Mouse (Mus musculus) liver, embryonic 13.5 days (tissue): ENCODE results near the gene Tmcc3. TPM values are rescaled to one million over a fixed set of nuclear protein-coding genes. Genes with fewer than 3 reads are reported as not detected.
"Not testable (repeated sequence)": the region's sequence is repeated elsewhere in the genome, so short reads cannot be mapped to it uniquely, and the experiment has no call there.

Experiments used
- ATAC-seq: fragments of 200-750 bp; cut with Nextera tagmentation; 2 replicates; pipeline ENCODE4 v1.8.0; 2017; ENCODE audit warnings: low read depth, mild to moderate bottlenecking, moderate number of reproducible peaks, moderate library complexity
- DNase-seq: peaks from one replicate; pipeline ENCODE4 v3.0.0; 2022
- H3K27ac ChIP-seq: fragments of 300-500 bp; sonication (generic); 2 replicates; pipeline ENCODE4 v1.5.1; 2015; ENCODE audit warnings: moderate library complexity, mild to moderate bottlenecking, inconsistent platforms
- H3K27me3 ChIP-seq: fragments of 300-500 bp; sonication (generic); 2 replicates; pipeline ENCODE4 v1.6.1; 2015; ENCODE audit warnings: mild to moderate bottlenecking, inconsistent platforms
- H3K36me3 ChIP-seq: fragments of 300-500 bp; sonication (generic); 2 replicates; pipeline ENCODE4 v1.6.1; 2015; ENCODE audit warnings: mild to moderate bottlenecking, inconsistent platforms
- H3K4me1 ChIP-seq: fragments of 300-500 bp; sonication (generic); replicated peaks from 2 replicates; pipeline ENCODE4 v1.6.1; 2015; ENCODE audit warnings: inconsistent platforms
- H3K4me2 ChIP-seq: fragments of 300-500 bp; sonication (generic); 2 replicates; pipeline ENCODE4 v1.6.1; 2015; ENCODE audit warnings: inconsistent platforms, mild to moderate bottlenecking, moderate library complexity
- H3K4me3 ChIP-seq: fragments of 300-500 bp; sonication (generic); replicated peaks from 2 replicates; pipeline ENCODE4 v1.5.1; 2015; ENCODE audit warnings: mild to moderate bottlenecking, inconsistent platforms
- H3K9ac ChIP-seq: fragments of 300-500 bp; sonication (generic); 2 replicates; pipeline ENCODE4 v1.6.1; 2015; ENCODE audit warnings: mild to moderate bottlenecking, inconsistent platforms
- H3K9me3 ChIP-seq: fragments of 300-500 bp; sonication (generic); replicated peaks from 2 replicates; pipeline ENCODE4 v1.6.1; 2016; ENCODE audit warnings: inconsistent platforms
- WGBS: fragments of 180-500 bp; shearing (Covaris S2); methylation state at CpG from one replicate; pipeline ENCODE4 v1.1.7; 2015; ENCODE audit not compliant: insufficient replicate concordance; 5-methylcytosine and 5-hydroxymethylcytosine counted together
- polyA plus RNA-seq: library from polyadenylated mRNA; unstranded; fragments of >200 nt; fragmentation: Nextera tagmentation; extraction: Ambion mirVana; gene quantifications from 2 replicates; pipeline ENCODE4 v1.2.1, GENCODE M21; 2015

Tmcc3 gene
- polyA plus RNA-seq, 1 experiment from 2014 or later, result 2.6 TPM

DNA sequence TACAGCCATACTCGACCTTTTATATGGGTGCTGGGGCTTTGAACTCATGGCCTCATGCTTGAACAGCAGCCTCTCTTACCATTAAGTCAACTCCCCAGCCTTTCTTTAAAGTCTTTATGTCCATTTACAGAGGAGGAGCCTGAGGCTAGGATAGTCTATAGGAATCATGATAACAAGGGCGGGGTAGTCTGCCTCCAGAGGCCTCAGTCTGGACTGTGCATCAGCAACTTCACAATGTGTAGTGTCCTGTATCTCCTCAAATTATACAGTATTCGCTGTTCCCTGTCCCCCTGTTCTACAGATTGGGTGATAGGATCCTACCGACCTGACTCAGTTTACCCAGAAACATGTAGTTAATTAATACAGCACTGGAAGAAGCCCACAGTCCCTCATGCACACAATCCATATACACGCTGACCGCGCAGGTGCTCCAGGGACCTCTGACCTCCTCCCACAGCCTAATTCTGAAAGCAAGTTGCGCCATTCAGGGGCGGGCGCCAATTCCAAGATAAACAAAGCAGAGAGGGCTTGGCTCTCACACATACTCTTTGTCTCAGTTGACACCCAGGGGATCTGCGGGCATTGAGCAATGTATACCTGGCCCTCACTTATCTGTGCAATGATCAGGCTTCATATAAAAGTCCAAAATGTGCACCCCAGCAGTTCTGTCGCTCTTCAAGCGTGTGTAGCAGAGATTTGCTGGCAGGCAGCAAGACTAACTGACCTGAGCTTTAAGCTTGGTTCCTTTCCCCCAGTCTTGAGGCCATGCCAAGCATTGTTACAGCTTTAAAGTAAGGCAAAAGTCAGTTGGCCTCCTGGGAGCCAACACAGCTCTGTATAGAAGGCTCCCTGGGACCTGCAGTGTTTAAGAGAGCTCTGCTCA is 262.9 kb downstream of the Tmcc3 start:
- peak overlapping the region; percentile 9; the same call in 1 of the 2 replicates for H3K9ac ChIP-seq
- H3K36me3 ChIP-seq, result no peaks in the 10 kb centered on the region
- 68% methylated on average over 13 of the region's 13 CpGs for WGBS
- peak overlapping the region; percentile 69 for H3K27ac ChIP-seq
- H3K4me1 ChIP-seq, result peaks cover 44% of the 10 kb centered on the region
- ATAC-seq, result peak; percentile 76
- H3K4me2 ChIP-seq, result 0 out of 2 replicates have a peak overlapping the region, but pooled peaks have one; percentile 21
- no peaks in the 10 kb centered on the region for H3K27me3 ChIP-seq
- no peak for DNase-seq
- H3K4me3 ChIP-seq, result no peak overlapping the region
- no peaks in the 10 kb centered on the region for H3K9me3 ChIP-seq

DNA sequence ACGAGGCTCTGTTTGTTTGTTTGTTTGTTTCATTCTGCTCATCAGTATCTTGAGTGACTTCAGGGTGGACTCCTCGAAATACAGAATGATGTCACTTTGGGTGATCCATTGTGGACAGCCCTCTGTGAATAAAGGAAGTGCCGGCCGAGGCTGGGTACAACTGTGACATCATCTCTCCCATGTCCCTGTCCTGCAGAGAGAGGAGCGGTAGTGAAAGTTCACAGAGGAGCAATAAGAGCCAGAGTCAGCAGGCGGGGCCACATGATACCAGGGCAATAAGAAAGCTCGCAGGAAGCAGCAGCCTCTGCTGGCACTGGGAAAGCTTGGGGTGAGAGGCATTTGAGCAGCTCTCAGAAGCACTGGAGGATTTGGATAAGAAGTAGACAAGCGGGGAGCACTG is 264.2 kb downstream of the Tmcc3 start:
- Histone ChIP-seq H3K4me2 (no peak overlapping the region), H3K4me1 (peaks cover 44% of the 10 kb centered on the region), H3K36me3 (no peaks in the 10 kb centered on the region), H3K27ac (no peak overlapping the region), H3K4me3 (no peak overlapping the region), H3K27me3 (no peaks in the 10 kb centered on the region), H3K9me3 (no peaks in the 10 kb centered on the region), H3K9ac (no peak overlapping the region)
- DNase-seq, result no peak
- WGBS, result 20% methylated on average over 8 of the region's 8 CpGs
- no peak for ATAC-seq

DNA sequence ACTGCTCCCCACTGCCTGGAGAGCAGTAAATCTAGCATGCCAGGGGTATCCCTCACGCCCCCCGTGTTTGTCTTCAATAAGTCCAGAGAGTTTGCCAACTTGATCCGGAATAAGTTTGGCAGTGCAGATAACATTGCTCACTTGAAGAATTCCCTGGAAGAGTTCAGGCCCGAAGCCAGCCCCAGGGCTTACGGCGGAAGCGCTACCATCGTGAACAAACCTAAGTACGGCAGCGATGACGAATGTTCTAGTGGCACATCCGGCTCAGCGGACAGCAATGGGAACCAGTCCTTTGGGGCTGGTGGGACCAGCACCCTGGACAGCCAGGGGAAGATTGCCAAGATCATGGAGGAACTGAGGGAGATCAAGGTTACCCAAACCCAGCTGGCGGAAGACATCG is 267.1 kb downstream of the Tmcc3 start:
- peaks cover 32% of the 10 kb centered on the region for H3K4me1 ChIP-seq
- ATAC-seq (no peak), DNase-seq (no peak)
- H3K4me2 ChIP-seq, result no peak overlapping the region
- H3K27ac ChIP-seq, result no peak overlapping the region
- no peaks in the 10 kb centered on the region for H3K36me3 ChIP-seq
- H3K27me3 ChIP-seq, result no peaks in the 10 kb centered on the region
- H3K4me3 ChIP-seq, result no peak overlapping the region
- 89% methylated on average over 15 of the region's 15 CpGs for WGBS
- no peak overlapping the region for H3K9ac ChIP-seq
- H3K9me3 ChIP-seq, result no peaks in the 10 kb centered on the region

DNA sequence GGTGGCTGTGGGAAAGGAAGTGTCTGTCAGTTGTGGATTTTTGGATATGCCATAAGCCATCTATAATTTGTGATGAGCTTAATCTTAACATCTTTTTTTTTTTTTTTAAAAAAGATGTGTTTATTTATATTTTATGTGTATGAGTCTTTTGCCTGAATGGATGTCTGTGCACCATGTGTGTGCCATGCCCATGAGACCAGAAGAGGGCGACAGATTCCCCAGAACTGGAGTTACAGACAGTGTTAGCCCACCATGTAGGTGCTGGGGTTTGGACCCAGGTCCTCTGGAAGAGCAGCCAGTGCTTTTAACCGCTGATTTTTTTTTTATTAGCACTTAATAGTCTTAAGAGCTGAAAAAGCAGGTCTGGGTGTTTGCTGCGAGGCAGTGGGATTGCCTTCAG is 269.6 kb downstream of the Tmcc3 start:
- Histone ChIP-seq H3K36me3 (0 out of 2 replicates have a peak, but pooled peaks cover 2% of the 10 kb centered on the region), H3K27me3 (no peaks in the 10 kb centered on the region), H3K4me3 (no peak overlapping the region), H3K9me3 (no peaks in the 10 kb centered on the region), H3K27ac (no peak overlapping the region), H3K9ac (no peak overlapping the region), H3K4me1 (peaks cover 10% of the 10 kb centered on the region), H3K4me2 (no peak overlapping the region)
- DNase-seq (no peak), ATAC-seq (no peak)
- whole genome bisulfite sequencing, result 63% methylated on average over 3 of the region's 3 CpGs

DNA sequence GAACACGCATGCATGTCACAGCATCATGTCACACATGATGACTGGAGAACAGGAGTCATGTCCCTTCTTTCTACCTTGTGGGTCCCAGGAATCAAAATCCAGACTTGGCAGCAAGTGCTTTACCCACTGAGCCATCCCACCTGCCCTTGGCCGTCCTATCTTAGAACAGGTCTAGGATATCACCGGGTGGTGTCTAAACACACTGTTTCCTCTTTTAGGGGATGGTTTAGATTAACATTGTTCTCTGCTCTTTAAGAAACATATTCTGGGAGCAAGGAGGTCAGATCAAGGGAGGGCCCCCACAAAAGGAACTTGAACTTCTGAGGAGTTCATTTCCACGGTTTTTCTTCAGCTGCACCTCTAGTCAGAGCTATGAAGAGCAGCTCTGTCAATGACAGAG is 272.0 kb downstream of the Tmcc3 start:
- no peak overlapping the region for H3K9ac ChIP-seq
- no peaks in the 10 kb centered on the region for H3K27me3 ChIP-seq
- no peaks in the 10 kb centered on the region for H3K9me3 ChIP-seq
- DNase-seq (no peak), ATAC-seq (no peak)
- no peak overlapping the region for H3K4me2 ChIP-seq
- no peak overlapping the region for H3K27ac ChIP-seq
- H3K36me3 ChIP-seq, result 0 out of 2 replicates have a peak, but pooled peaks cover 2% of the 10 kb centered on the region
- H3K4me3 ChIP-seq, result no peak overlapping the region
- WGBS, result 38% methylated on average over 4 of the region's 4 CpGs
- H3K4me1 ChIP-seq, result no peaks in the 10 kb centered on the region

DNA sequence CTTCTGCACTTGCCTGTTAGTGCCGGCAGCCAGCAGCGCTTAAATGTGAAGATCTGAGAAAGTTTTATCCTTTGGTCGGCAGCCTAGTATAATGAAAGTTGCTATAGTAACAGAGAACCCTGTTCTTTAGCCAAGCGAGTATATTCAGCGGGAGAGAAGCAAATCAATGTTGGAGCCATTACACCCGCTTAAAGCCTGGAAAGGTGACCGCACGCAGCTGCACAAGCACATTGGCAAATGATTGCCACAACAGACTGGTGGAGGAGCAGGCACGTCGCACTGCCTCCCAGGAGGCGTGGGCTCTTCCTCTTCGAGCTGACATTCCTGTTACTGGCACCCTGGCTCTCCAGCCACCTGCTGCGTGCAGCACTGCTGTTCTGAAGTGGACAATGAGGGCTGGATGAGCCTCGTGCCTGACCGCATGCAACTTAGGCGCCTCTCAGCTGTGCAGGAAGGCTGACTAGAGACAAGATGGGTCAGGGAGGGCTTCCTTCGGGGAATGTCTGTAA is 273.2 kb downstream of the Tmcc3 start:
- no peak overlapping the region for H3K4me2 ChIP-seq
- DNase-seq (no peak), ATAC-seq (no peak)
- no peak overlapping the region for H3K4me3 ChIP-seq
- H3K4me1 ChIP-seq, result no peaks in the 10 kb centered on the region
- whole genome bisulfite sequencing, result 70% methylated on average over 17 of the region's 17 CpGs
- no peaks in the 10 kb centered on the region for H3K27me3 ChIP-seq
- H3K36me3 ChIP-seq, result 0 out of 2 replicates have a peak, but pooled peaks cover 2% of the 10 kb centered on the region
- H3K9me3 ChIP-seq, result no peaks in the 10 kb centered on the region
- no peak overlapping the region for H3K27ac ChIP-seq
- no peak overlapping the region for H3K9ac ChIP-seq

DNA sequence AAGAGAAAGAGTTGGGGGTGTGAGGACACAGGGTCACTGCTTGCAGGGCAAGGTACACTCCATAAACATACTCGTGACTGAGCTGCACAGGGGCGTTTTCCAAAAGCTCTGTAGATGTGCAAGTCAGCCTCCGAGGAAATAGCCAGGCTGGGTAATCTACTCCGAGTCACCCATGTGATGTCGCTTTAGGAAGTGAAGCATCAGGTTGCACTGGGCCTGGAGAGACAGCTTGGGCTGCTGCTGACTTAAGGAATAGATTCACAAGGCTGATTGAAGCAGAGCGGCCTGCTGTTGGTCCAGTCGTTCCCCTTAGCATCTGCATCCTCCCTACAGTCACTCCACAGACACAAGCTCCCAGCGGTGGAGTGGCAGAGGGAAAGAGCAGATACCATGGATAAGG is 274.1 kb downstream of the Tmcc3 start:
- Histone ChIP-seq H3K27me3 (no peaks in the 10 kb centered on the region), H3K4me3 (no peak overlapping the region), H3K36me3 (0 out of 2 replicates have a peak, but pooled peaks cover 2% of the 10 kb centered on the region), H3K4me1 (no peaks in the 10 kb centered on the region), H3K9me3 (no peaks in the 10 kb centered on the region), H3K4me2 (no peak overlapping the region), H3K9ac (no peak overlapping the region), H3K27ac (no peak overlapping the region)
- DNase-seq (no peak), ATAC-seq (no peak)
- 53% methylated on average over 8 of the region's 8 CpGs for whole genome bisulfite sequencing

DNA sequence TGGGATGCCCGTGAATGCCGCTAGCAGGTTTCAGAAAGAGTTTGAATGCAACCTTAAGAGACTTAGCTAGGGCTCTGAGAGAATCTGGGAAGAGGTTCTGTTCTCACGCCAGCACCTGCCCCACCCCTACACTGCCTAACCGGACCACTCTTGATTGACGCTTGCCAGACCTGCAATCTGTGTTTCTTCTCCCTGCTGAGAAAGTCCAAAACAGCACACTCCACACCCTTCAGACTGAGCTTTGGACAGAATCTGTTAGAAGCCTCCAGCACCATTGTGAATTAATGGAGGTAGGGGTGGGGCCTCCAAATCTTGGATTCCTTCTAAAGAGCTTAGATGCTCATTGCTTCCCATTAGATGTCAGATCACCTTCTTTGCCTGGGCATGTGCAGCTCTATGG is 277.2 kb downstream of the Tmcc3 start:
- H3K4me3 ChIP-seq, result no peak overlapping the region
- no peak overlapping the region for H3K4me2 ChIP-seq
- H3K4me1 ChIP-seq, result no peaks in the 10 kb centered on the region
- 73% methylated on average over 5 of the region's 5 CpGs for WGBS
- ATAC-seq (no peak), DNase-seq (no peak)
- H3K36me3 ChIP-seq, result 0 out of 2 replicates have a peak, but pooled peaks cover 2% of the 10 kb centered on the region
- H3K27ac ChIP-seq, result no peak overlapping the region
- H3K27me3 ChIP-seq, result no peaks in the 10 kb centered on the region
- no peaks in the 10 kb centered on the region for H3K9me3 ChIP-seq
- H3K9ac ChIP-seq, result no peak overlapping the region

DNA sequence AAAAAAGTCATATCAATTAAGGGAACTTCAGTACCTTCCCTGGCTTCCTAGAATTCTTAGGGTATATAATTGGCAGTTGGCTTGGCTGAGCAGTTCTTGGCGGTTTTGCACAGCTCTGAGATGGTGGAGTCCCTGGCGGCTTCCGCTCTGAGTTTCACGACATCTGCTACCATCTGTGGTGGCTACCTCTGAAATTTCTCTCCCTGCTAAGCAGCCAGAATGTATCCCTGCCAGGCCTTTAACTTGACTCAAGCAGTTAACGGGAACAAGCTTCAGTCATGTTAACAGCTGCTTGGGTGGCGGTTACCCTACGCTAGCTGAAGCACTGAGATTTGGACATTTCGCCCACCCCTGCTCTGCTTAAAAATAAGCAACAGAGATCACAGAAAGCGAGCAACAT is 284.0 kb downstream of the Tmcc3 start:
- H3K27ac ChIP-seq, result no peak overlapping the region

DNA sequence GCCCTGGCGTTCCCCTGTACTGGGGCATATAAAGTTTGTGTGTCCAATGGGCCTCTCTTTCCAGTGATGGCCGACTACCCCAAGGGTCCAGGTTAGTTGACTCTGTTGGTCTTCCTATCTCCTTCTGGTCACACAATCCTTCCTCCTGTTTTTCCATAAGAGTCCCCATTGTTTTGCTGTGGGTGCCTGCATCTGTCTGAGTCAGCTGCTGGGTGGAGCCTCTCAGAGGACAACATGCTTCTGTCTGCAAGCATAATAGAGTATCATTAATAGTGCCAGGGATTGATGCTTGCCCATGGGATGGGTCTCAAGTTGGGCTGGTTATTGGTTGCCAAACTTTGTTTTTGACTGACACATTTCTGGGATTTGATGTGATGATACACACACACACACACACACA is 288.1 kb downstream of the Tmcc3 start:
- H3K4me1 ChIP-seq, result not testable (repeated sequence)

More for the DNA sequence above, 284.0 kb downstream of the Tmcc3 start:
- Histone ChIP-seq H3K4me2 (no peak overlapping the region), H3K9ac (no peak overlapping the region), H3K4me1 (no peaks in the 10 kb centered on the region), H3K4me3 (no peak overlapping the region), H3K36me3 (no peaks in the 10 kb centered on the region), H3K27me3 (no peaks in the 10 kb centered on the region), H3K9me3 (no peaks in the 10 kb centered on the region)
- ATAC-seq, result no peak
- no peak for DNase-seq
- 72% methylated on average over 9 of the region's 9 CpGs for WGBS

DNA sequence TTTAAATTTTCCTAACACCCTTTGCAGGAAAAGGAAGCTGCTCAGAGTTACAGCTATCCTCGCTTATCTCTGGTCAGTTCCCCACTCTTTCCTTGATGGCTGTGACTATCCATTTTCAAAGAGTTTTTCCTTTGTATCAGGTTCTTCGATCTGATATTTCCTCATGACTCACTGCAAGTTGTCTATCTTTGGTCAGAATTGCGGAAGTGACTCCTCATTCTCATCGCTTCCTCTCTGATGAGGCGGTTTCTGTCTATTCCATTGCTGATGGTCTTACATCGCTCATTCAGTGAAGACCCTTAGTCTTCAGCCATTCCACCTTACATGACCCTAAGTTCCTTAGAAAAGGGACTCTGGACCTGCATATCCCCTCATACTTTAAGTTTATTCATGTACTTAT is 289.3 kb downstream of the Tmcc3 start:
- no peak for DNase-seq
- Histone ChIP-seq H3K36me3 (no peaks in the 10 kb centered on the region), H3K4me2 (no peak overlapping the region), H3K4me1 (no peaks in the 10 kb centered on the region), H3K27me3 (no peaks in the 10 kb centered on the region), H3K9me3 (no peaks in the 10 kb centered on the region), H3K4me3 (no peak overlapping the region), H3K9ac (no peak overlapping the region), H3K27ac (no peak overlapping the region)
- ATAC-seq, result no peak
- WGBS, result 20% methylated on average over 6 of the region's 6 CpGs

More for the DNA sequence above, 288.1 kb downstream of the Tmcc3 start:
- not testable (repeated sequence) for ATAC-seq, H3K9ac ChIP-seq, H3K36me3 ChIP-seq, H3K4me3 ChIP-seq, H3K27me3 ChIP-seq, H3K27ac ChIP-seq, DNase-seq, H3K4me2 ChIP-seq, H3K9me3 ChIP-seq
- WGBS, result 63% methylated on average over 2 of the region's 2 CpGs

DNA sequence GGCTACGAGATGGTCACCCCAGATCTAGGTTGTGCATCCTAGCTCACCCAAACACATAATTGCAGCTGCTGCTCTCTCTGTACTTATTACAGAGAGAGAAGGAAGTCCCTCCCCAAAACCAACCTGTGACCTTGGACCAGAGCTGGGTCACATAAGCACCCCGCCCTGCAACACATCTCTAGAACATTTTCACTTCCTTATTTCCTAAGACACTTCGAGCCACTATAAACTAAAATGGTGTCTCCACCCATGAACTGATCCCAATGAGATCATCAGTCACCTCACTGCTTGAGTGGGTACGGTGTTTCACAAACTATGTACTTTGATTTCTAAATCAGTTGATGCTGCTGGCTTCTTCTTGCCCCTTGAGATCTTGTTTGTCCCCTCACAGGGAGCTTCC is 293.7 kb downstream of the Tmcc3 start:
- WGBS, result 59% methylated on average over 4 of the region's 4 CpGs
- Histone ChIP-seq H3K4me2 (no peak overlapping the region), H3K4me3 (no peak overlapping the region), H3K4me1 (no peaks in the 10 kb centered on the region), H3K9me3 (no peaks in the 10 kb centered on the region), H3K9ac (no peak overlapping the region), H3K27ac (no peak overlapping the region), H3K27me3 (no peaks in the 10 kb centered on the region), H3K36me3 (no peaks in the 10 kb centered on the region)
- ATAC-seq (no peak), DNase-seq (no peak)
